Mouse (Mus musculus): ENCODE measurements around the gene Ccdc194. TPM values are rescaled to one million over a fixed set of nuclear protein-coding genes. Genes with fewer than 3 reads are reported as not detected.

The Ccdc194 gene
- total RNA-seq, 2 experiments from 2014 or later = 0.25 TPM; not detected in 1

- no peak for DNase-seq (ENCODE audit: low spot score in 2 of 2)
Measured at GRCm38 (mm10) chr8:71513018-71513754, 12.3 kb downstream of the Ccdc194 start.

GRCm38 (mm10) chr8:71511644-71512043, 13.9 kb downstream of the Ccdc194 start, which contains the start of gene Plvap:
Gene Plvap (minus strand): TSS chr8:71511752.
- DNase-seq (ENCODE audit: low spot score in 2 of 2) = no peak

- no peak for DNase-seq (ENCODE audit: low spot score in 2 of 2)
Measured at GRCm38 (mm10) chr8:71509316-71509715, 16.2 kb downstream of the Ccdc194 start.

GRCm38 (mm10) chr8:71507589-71508104, 17.9 kb downstream of the Ccdc194 start:
- peak in 1 of 2 experiments; percentile 52 for DNase-seq (ENCODE audit: low spot score in 2 of 2)

- DNase-seq (ENCODE audit: low spot score in 2 of 2) = no peak
Measured at GRCm38 (mm10) chr8:71505979-71506378, 19.5 kb downstream of the Ccdc194 start.

- DNase-seq (ENCODE audit: low spot score in 2 of 2) = no peak
Measured at GRCm38 (mm10) chr8:71505326-71505725, 20.2 kb downstream of the Ccdc194 start.

- DNase-seq (ENCODE audit: low spot score in 2 of 2) = no peak
Measured at GRCm38 (mm10) chr8:71504349-71504748, 21.2 kb downstream of the Ccdc194 start.

- DNase-seq (ENCODE audit: low spot score in 2 of 2) = no peak
Measured at GRCm38 (mm10) chr8:71498816-71499690, 26.5 kb downstream of the Ccdc194 start.

- no peak for DNase-seq (ENCODE audit: low spot score in 2 of 2)
Measured at GRCm38 (mm10) chr8:71497881-71498501, 27.5 kb downstream of the Ccdc194 start.

- no peak for DNase-seq (ENCODE audit: low spot score in 2 of 2)
Measured at GRCm38 (mm10) chr8:71497077-71497645, 28.4 kb downstream of the Ccdc194 start.

GRCm38 (mm10) chr8:71496481-71496880, 29.0 kb downstream of the Ccdc194 start:
- peak; percentile 73 to 86 for DNase-seq (ENCODE audit: low spot score in 2 of 2)

GRCm38 (mm10) chr8:71495811-71496210, 29.7 kb downstream of the Ccdc194 start:
- DNase-seq (ENCODE audit: low spot score in 2 of 2) = no peak

GRCm38 (mm10) chr8:71495039-71495438, 30.5 kb downstream of the Ccdc194 start:
- peak; percentile 62 to 77 for DNase-seq (ENCODE audit: low spot score in 2 of 2)

- peak in 1 of 2 experiments; percentile 72 for DNase-seq (ENCODE audit: low spot score in 2 of 2)
Measured at GRCm38 (mm10) chr8:71488454-71488853, 37.1 kb downstream of the Ccdc194 start.

- DNase-seq (ENCODE audit: low spot score in 2 of 2) = peak; percentile 49 to 71
Measured at GRCm38 (mm10) chr8:71487691-71488445, 37.6 kb downstream of the Ccdc194 start, which contains the start of gene Gtpbp3. Gene Gtpbp3 (plus strand): TSS chr8:71488103.

GRCm38 (mm10) chr8:71486136-71486529, 39.4 kb downstream of the Ccdc194 start:
- no peak for DNase-seq (ENCODE audit: low spot score in 2 of 2)

GRCm38 (mm10) chr8:71485142-71486135, 40.1 kb downstream of the Ccdc194 start, which contains the start of gene Ano8:
Gene Ano8 (minus strand): TSS chr8:71485963.
- peak in 1 of 2 experiments; percentile 72 for DNase-seq (ENCODE audit: low spot score in 2 of 2)

- no peak for DNase-seq (ENCODE audit: low spot score in 2 of 2)
Measured at GRCm38 (mm10) chr8:71484736-71485135, 40.8 kb downstream of the Ccdc194 start.

- no peak for DNase-seq (ENCODE audit: low spot score in 2 of 2)
Measured at GRCm38 (mm10) chr8:71483932-71484331, 41.6 kb downstream of the Ccdc194 start.
